Mouse (Mus musculus) 3T3-L1 (cell line): ENCODE data around the gene Mpp2.

Experiments used
- DNase-seq: peaks from one replicate; pipeline ENCODE4 v3.0.0-alpha.2; 2015; ENCODE audit warnings: low read depth, low spot score

The Mpp2 gene

GRCm38 (mm10) chr11:102010140-102010539, 78.2 kb downstream of the Mpp2 start:
- DNase-seq, result no peak

- no peak for DNase-seq
Measured at GRCm38 (mm10) chr11:102008954-102009637, 79.2 kb downstream of the Mpp2 start.

GRCm38 (mm10) chr11:102008372-102008771, 79.9 kb downstream of the Mpp2 start:
- no peak for DNase-seq
